Mouse (Mus musculus): ENCODE measurements around the gene Rgl1. TPM values are rescaled to one million over a fixed set of nuclear protein-coding genes. Genes with fewer than 3 reads are reported as not detected.

Rgl1 gene
- polyA plus RNA-seq, 1 experiment: 73.2 TPM

DNA sequence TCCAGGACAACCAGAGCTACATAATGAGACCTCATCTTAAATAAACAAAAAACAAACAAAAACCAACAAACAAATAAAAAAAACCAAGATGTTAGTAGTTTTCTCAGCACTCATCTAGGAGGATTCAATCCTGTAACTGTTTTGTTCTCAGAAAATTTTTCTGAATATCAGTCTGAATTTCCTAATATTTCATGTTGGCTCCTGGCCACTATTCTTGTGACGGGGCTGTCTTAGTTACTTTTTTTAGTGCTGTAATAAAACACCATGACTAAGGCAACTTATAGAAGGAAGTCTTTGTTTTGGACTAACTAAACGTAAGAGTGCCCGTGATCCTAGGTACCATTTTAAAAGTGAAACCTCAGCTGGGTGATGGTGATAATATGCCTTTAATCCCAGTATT lies 68.8 kb downstream of the Rgl1 start:
- no peak for DNase-seq
- Histone ChIP-seq H3K27ac (ENCODE audit: insufficient read depth, low read depth, low read length) (no peak overlapping the region), H3K4me1 (ENCODE audit: control insufficient read depth, insufficient read depth, low read length) (no peaks in the 10 kb centered on the region), H3K27me3 (replicated peaks; ENCODE audit: control insufficient read depth, insufficient read depth, low read length) (no peaks in the 10 kb centered on the region), H3K4me3 (ENCODE audit: insufficient read depth, low read depth, low read length) (no peak overlapping the region), H3K36me3 (ENCODE audit: control insufficient read depth, insufficient read depth, low read length) (no peaks in the 10 kb centered on the region)
- TF ChIP-seq POLR2A (IDR thresholded peaks at IDR 0.05; ENCODE audit: low read depth, low read length) (no peak), CTCF (conservative IDR thresholded peaks at IDR 0.05; ENCODE audit: insufficient read depth, insufficient read length, low read depth, low read length) (no peak)
- WGBS: 69% methylated on average over 3 of the region's 3 CpGs

DNA sequence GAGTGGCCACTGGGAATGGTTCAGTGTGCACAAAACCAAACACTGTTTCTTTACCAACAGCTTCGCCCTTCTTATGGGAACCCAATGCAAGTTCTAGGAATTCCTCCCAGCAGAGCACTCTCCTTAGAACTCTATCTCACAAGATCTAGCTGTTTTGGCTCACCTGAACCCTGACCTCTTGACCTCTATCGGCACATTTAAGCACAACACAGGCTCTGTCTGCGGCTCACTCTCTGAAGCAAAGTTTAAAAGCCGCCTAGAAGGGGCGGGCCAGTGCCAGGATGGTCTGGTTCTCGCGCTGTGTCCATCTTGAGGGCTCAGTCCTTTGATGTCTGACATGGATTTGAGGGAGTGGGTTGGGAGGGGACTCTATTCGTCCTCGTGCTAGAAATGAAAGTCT lies 70.7 kb downstream of the Rgl1 start:
- DNase-seq: no peak
- whole genome bisulfite sequencing: 64% methylated on average over 9 of the region's 9 CpGs
- no peak overlapping the region for H3K27ac ChIP-seq (ENCODE audit: insufficient read depth, low read depth, low read length)

DNA sequence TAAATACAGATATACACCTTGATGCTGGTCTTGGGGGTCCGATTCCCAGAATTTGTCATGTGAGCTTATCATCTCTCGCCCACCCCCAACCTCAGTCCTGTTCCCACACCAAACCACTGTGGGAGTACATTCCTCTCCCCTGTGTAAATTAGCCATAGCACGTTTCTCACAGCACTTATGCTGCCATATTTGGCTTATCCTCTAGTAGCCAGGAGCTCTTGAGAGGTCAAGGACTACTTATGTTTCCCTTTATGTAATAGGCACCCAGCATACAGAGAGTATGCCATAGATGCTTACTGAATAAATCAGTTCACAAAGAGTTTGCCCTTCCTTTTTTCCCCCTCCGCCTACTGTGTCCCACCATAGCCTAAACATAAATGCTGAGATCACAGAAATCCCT lies 76.2 kb downstream of the Rgl1 start:
- 90% methylated on average over 4 of the region's 4 CpGs for WGBS

More for the DNA sequence above, 70.7 kb downstream of the Rgl1 start:
- no peaks in the 10 kb centered on the region for H3K4me1 ChIP-seq (ENCODE audit: control insufficient read depth, insufficient read depth, low read length)
- no peaks in the 10 kb centered on the region for H3K36me3 ChIP-seq (ENCODE audit: control insufficient read depth, insufficient read depth, low read length)
- H3K4me3 ChIP-seq (ENCODE audit: insufficient read depth, low read depth, low read length): no peak overlapping the region
- no peaks in the 10 kb centered on the region for H3K27me3 ChIP-seq (replicated peaks; ENCODE audit: control insufficient read depth, insufficient read depth, low read length)
- no peak for TF ChIP-seq POLR2A (IDR thresholded peaks at IDR 0.05; ENCODE audit: low read depth, low read length)
- no peak for TF ChIP-seq CTCF (conservative IDR thresholded peaks at IDR 0.05; ENCODE audit: insufficient read depth, insufficient read length, low read depth, low read length)

DNA sequence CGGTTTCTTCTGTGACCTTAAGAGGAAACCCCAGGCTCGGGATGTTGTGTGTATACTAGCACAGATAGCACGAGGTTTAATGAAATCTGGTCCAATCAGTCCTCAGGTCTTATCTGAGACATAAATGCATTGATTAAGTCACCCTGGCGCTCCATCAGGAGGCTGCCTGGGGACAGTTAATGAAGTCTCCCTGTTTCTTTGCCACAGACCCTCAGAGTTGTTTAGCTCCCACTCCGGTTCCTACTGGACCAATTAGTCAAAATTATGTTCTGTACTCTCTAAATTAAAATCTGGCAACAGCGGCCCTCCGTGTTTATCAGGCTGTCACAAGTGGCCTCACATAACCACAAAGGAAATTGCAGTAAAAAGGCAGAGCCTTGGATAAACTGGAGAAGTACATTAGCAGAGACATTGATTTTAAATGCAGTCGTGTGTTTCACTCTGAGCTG lies 78.4 kb downstream of the Rgl1 start:
- DNase-seq: peak; percentile 41
- Histone ChIP-seq H3K4me1 (ENCODE audit: control insufficient read depth, insufficient read depth, low read length) (peaks cover 3% of the 10 kb centered on the region), H3K27me3 (replicated peaks; ENCODE audit: control insufficient read depth, insufficient read depth, low read length) (no peaks in the 10 kb centered on the region), H3K36me3 (ENCODE audit: control insufficient read depth, insufficient read depth, low read length) (no peaks in the 10 kb centered on the region), H3K27ac (ENCODE audit: insufficient read depth, low read depth, low read length) (peak overlapping the region; percentile 5; the same call in 1 of the 2 replicates), H3K4me3 (ENCODE audit: insufficient read depth, low read depth, low read length) (no peak overlapping the region)
- TF ChIP-seq CTCF (conservative IDR thresholded peaks at IDR 0.05; ENCODE audit: insufficient read depth, insufficient read length, low read depth, low read length): no peak
- TF ChIP-seq POLR2A (IDR thresholded peaks at IDR 0.05; ENCODE audit: low read depth, low read length): no peak
- WGBS: 50% methylated on average over 8 of the region's 8 CpGs

More for the DNA sequence above, 76.2 kb downstream of the Rgl1 start:
- Histone ChIP-seq H3K27ac (ENCODE audit: insufficient read depth, low read depth, low read length) (no peak overlapping the region), H3K36me3 (ENCODE audit: control insufficient read depth, insufficient read depth, low read length) (no peaks in the 10 kb centered on the region), H3K27me3 (replicated peaks; ENCODE audit: control insufficient read depth, insufficient read depth, low read length) (no peaks in the 10 kb centered on the region), H3K4me3 (ENCODE audit: insufficient read depth, low read depth, low read length) (no peak overlapping the region), H3K4me1 (ENCODE audit: control insufficient read depth, insufficient read depth, low read length) (no peaks in the 10 kb centered on the region; the same call in 1 of the 2 replicates)
- no peak for TF ChIP-seq CTCF (conservative IDR thresholded peaks at IDR 0.05; ENCODE audit: insufficient read depth, insufficient read length, low read depth, low read length)
- TF ChIP-seq POLR2A (IDR thresholded peaks at IDR 0.05; ENCODE audit: low read depth, low read length): no peak
- no peak for DNase-seq

DNA sequence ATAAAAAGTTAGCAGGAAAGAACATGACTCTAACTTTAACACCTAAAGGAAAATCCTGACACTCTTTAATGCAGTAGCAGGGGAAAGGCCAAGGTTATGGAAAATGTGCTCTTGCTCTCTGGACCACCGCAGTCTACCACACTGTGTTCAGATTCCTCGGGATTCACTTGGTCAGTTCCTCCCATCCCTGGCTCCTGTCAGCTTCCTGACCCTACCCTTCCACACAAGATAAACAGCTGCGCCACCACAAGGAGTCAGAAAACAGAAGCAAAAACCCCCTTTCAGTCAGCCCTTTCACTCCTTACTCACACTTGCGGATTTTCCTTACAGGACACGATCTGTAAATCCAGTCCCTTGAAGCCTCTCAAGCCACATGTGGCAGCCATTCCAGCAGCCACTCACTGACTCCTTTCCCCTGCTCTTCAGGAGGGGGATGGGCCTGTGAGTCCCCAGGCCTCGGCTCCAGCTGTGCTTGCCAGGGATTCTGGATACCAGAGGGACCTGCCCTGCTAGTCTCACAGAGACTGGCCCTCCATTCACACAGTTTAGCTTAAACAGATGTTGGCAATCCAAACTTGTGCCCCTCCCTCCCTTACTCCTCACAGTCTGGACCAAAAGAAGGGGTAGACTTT lies 78.9 kb downstream of the Rgl1 start:
- Histone ChIP-seq H3K4me1 (ENCODE audit: control insufficient read depth, insufficient read depth, low read length) (peaks cover 7% of the 10 kb centered on the region), H3K36me3 (ENCODE audit: control insufficient read depth, insufficient read depth, low read length) (no peaks in the 10 kb centered on the region), H3K4me3 (ENCODE audit: insufficient read depth, low read depth, low read length) (no peak overlapping the region), H3K27ac (ENCODE audit: insufficient read depth, low read depth, low read length) (peak overlapping the region; percentile 5; the same call in 1 of the 2 replicates), H3K27me3 (replicated peaks; ENCODE audit: control insufficient read depth, insufficient read depth, low read length) (no peaks in the 10 kb centered on the region)
- 51% methylated on average over 6 of the region's 6 CpGs for WGBS
- no peak for DNase-seq
- TF ChIP-seq POLR2A (IDR thresholded peaks at IDR 0.05; ENCODE audit: low read depth, low read length): no peak
- TF ChIP-seq CTCF (conservative IDR thresholded peaks at IDR 0.05; ENCODE audit: insufficient read depth, insufficient read length, low read depth, low read length): no peak

DNA sequence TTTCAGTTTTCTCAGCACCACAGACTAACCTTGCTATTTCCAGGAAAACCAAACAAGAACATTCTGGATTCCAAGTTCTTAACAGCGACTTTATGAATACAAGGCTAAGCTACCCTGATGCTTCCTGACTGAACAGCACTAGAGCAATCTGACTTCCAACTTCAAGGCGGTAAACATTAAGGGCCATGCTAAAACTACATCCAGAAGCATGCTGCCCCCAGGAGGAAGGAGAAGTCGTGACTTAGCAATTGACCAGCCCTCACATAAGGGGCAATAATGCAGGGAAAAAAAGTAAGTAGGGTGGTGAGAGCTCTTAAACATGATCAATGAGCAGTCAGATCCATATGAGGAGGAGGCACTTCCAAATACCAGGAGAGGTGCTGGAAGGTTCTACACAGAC lies 80.6 kb downstream of the Rgl1 start:
- WGBS: 44% methylated on average over 3 of the region's 3 CpGs
- Histone ChIP-seq H3K27me3 (replicated peaks; ENCODE audit: control insufficient read depth, insufficient read depth, low read length) (no peaks in the 10 kb centered on the region), H3K36me3 (ENCODE audit: control insufficient read depth, insufficient read depth, low read length) (no peaks in the 10 kb centered on the region), H3K4me3 (ENCODE audit: insufficient read depth, low read depth, low read length) (no peak overlapping the region), H3K4me1 (ENCODE audit: control insufficient read depth, insufficient read depth, low read length) (peaks cover 9% of the 10 kb centered on the region), H3K27ac (ENCODE audit: insufficient read depth, low read depth, low read length) (no peak overlapping the region)
- TF ChIP-seq POLR2A (IDR thresholded peaks at IDR 0.05; ENCODE audit: low read depth, low read length): no peak
- TF ChIP-seq CTCF (conservative IDR thresholded peaks at IDR 0.05; ENCODE audit: insufficient read depth, insufficient read length, low read depth, low read length): peak; percentile 47; the same call in 1 of the 2 replicates
- peak; percentile 24 for DNase-seq

DNA sequence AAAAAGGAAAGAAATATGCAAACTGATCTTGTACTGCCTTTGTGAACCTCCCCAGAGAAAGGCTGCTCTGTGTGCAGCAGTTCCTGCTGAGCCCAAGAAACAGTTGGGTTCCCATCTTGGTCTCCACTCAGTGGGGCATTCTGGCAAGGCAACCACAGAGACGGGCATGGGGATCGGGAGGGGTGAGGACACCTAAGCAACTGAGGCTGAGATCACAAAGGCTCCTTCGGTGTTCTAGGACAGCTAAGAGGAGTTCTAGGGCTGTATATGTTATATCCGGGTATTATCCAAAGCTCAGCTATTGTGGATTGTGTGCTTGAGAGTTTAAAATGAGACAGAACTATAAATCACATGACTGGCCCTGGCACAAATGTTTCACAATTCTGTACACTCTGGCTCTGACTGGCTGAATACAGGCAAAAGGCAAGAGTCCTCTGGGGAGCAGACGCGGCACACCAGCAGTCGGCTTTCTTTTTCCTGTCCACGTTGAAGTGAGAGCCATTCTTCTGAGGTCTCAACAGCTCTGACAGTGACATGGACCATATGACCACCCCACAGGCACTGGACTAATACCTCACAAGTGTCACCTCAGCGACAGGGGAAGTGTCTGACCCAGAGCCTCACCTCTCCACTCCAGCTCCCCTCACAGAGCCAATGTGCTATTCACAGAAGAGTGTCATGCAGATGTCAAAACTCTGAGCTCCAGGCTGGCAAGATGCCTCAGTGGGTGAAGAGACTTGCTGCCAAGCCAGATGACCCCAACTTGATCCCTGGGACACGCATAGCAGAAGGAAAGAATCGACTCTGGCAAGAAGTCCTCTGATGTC lies 83.6 kb downstream of the Rgl1 start:
- 38% methylated on average over 11 of the region's 11 CpGs for WGBS
- peak; percentile 62 for DNase-seq
- Histone ChIP-seq H3K4me1 (ENCODE audit: control insufficient read depth, insufficient read depth, low read length) (peaks cover 16% of the 10 kb centered on the region), H3K27me3 (replicated peaks; ENCODE audit: control insufficient read depth, insufficient read depth, low read length) (no peaks in the 10 kb centered on the region), H3K27ac (ENCODE audit: insufficient read depth, low read depth, low read length) (peak overlapping the region; percentile 46; the same call in 1 of the 2 replicates), H3K36me3 (ENCODE audit: control insufficient read depth, insufficient read depth, low read length) (no peaks in the 10 kb centered on the region), H3K4me3 (ENCODE audit: insufficient read depth, low read depth, low read length) (no peak overlapping the region)
- TF ChIP-seq POLR2A (IDR thresholded peaks at IDR 0.05; ENCODE audit: low read depth, low read length): no peak
- no peak for TF ChIP-seq CTCF (conservative IDR thresholded peaks at IDR 0.05; ENCODE audit: insufficient read depth, insufficient read length, low read depth, low read length)
